Mouse (Mus musculus) midbrain, embryonic 14.5 days (tissue): Measurements from ENCODE around the gene Nop16. TPM values are rescaled to one million over a fixed set of nuclear protein-coding genes. Genes with fewer than 3 reads are reported as not detected.

Source experiments
- ATAC-seq: fragments of 200-750 bp; cut with Nextera tagmentation; 2 replicates; pipeline ENCODE4 v1.8.0; 2017; ENCODE audit warnings: moderate number of reproducible peaks, moderate library complexity; ENCODE audit not compliant: low FRiP score, low TSS enrichment
- DNase-seq: peaks from one replicate; pipeline ENCODE4 v3.0.0-alpha.2; 2015
- H3K27ac ChIP-seq: fragments of 300-500 bp; sonication (generic); replicated peaks from 2 replicates; pipeline ENCODE4 v1.5.1; 2014; ENCODE audit warnings: mild to moderate bottlenecking, low read depth, low read length, moderate library complexity
- H3K27me3 ChIP-seq: fragments of 300-500 bp; sonication (generic); 2 replicates; pipeline ENCODE4 v1.6.1; 2014; ENCODE audit warnings: low read length, control low read depth, mixed read lengths; ENCODE audit not compliant: control insufficient read depth, insufficient read depth
- H3K36me3 ChIP-seq: fragments of 300-500 bp; sonication (generic); 2 replicates; pipeline ENCODE4 v1.6.1; 2014; ENCODE audit warnings: low read length, control low read depth; ENCODE audit not compliant: control insufficient read depth, insufficient read depth
- H3K4me1 ChIP-seq: fragments of 300-500 bp; sonication (generic); 2 replicates; pipeline ENCODE4 v1.6.1; 2014; ENCODE audit warnings: mild to moderate bottlenecking, antibody characterized with exemption, low read length, control low read depth; ENCODE audit not compliant: control insufficient read depth, insufficient read depth
- H3K4me2 ChIP-seq: fragments of 300-500 bp; sonication (generic); 2 replicates; pipeline ENCODE4 v1.6.1; 2014; ENCODE audit warnings: mild to moderate bottlenecking, low read length, moderate library complexity
- H3K4me3 ChIP-seq: fragments of 300-500 bp; sonication (generic); replicated peaks from 2 replicates; pipeline ENCODE4 v1.5.1; 2014; ENCODE audit warnings: low read depth, low read length
- H3K9ac ChIP-seq: fragments of 300-500 bp; sonication (generic); replicated peaks from 2 replicates; pipeline ENCODE4 v1.6.1; 2014; ENCODE audit warnings: mild to moderate bottlenecking, low read length, moderate library complexity
- H3K9me3 ChIP-seq: fragments of 300-500 bp; sonication (generic); 2 replicates; pipeline ENCODE4 v1.6.1; 2016; ENCODE audit warnings: low read length, control low read depth, mixed read lengths; ENCODE audit not compliant: control insufficient read depth
- WGBS: fragments of 180-500 bp; shearing (Covaris S2); extraction: QIAGEN DNeasy Blood & Tissue Kit; methylation state at CpG from one replicate; pipeline ENCODE4 v1.1.7; 2014; 5-methylcytosine and 5-hydroxymethylcytosine counted together
- polyA plus RNA-seq: library from polyadenylated mRNA; unstranded; fragments of >200 nt; fragmentation: Nextera tagmentation; extraction: Ambion mirVana; gene quantifications from 2 replicates; pipeline ENCODE4 v1.2.1, GENCODE M21; 2014

The Nop16 gene
- 36.5 and 44.2 TPM in 2 replicates for polyA plus RNA-seq

DNA sequence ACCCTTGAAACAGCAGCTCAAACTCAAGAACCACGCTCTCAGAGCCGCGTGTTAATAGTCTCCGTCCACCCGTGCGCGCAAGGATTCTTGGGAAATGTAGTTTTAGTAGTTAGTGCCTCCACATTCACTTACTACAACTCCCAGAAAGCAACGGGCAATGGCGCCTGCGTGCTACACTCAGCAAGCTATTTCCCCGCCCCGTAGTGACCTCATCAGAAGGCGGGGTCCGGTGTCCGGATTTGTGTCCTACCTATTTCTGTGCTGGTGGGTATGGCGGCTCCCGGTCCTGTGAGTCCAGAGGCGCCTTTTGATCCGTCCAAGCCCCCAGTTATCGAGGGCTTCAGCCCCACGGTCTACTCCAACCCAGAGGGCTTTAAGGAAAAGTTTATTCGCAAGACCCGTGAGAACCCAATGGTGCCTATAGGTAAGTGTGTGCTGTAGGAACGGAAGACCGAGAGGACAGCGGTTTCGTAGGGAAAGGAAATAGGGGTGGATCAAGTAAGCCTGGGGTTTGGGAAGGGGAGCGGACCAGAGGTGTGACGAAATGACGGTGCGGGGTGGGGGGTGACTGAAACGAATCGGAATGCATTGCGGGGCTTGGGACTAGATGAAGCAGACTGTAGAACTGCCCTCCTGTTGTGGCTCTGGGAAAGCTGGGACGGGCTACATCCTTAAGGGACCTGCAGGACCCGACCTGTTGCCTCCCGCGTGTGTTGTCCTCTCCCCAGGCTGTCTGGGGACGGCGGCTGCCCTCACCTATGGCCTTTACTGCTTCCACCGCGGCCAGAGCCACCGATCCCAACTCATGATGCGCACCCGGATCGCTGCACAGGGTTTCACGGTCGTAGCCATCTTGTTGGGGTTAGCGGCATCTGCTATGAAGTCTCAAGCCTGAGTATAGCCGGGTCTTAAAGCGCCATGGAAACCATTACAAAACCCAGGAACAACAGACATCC, at the start of gene Nop16, which contains the start of gene Higd2a:
Gene Nop16 (minus strand): TSS at position 95 of the 956 bp plus-strand sequence.
Gene Higd2a (plus strand): TSS at position 212 of the 956 bp plus-strand sequence.
- peak within 1 kb of the TSS; percentile 91 for H3K27ac ChIP-seq

DNA sequence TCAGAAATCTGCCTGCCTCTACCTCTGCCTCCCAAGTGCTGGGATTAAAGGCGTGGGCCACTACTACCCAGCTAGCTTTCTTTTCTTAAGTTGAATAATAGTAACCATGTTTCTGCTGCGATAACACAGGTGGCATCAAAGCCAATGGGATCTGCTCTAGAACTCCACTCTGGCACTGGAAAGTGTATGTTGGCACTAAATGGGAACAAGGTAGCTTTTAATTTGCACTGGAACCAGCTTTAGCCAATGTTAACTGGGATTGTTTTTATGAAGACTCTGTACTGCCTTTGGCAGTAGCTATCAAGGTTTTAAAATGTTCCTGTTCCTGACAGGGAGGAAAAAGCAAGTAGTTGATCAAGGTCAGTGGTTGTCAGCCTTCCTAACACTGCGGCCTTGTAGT, 45.1 kb upstream of the Nop16 start:
- H3K36me3 ChIP-seq = peaks cover 27% of the 10 kb centered on the region
- H3K4me1 ChIP-seq = no peaks in the 10 kb centered on the region
- DNase-seq (no peak), ATAC-seq (no peak)
- H3K9me3 ChIP-seq = no peaks in the 10 kb centered on the region
- WGBS = 96% methylated on average over 3 of the region's 3 CpGs
- no peak overlapping the region for H3K27ac ChIP-seq
- H3K4me2 ChIP-seq = no peak overlapping the region
- no peaks in the 10 kb centered on the region for H3K27me3 ChIP-seq
- H3K4me3 ChIP-seq = no peak overlapping the region
- no peak overlapping the region for H3K9ac ChIP-seq

More for the DNA sequence above, at the start of gene Nop16, which contains the start of gene Higd2a:
- peak within 1 kb of the TSS; percentile 80 for H3K4me3 ChIP-seq
- peak within 1 kb of the TSS; percentile 74 for H3K4me2 ChIP-seq
- no peaks in the 10 kb centered on the region for H3K9me3 ChIP-seq
- H3K9ac ChIP-seq = peak within 1 kb of the TSS; percentile 91
- ATAC-seq (peak; percentile 97), DNase-seq (peak; percentile 99)
- peaks cover 19% of the 10 kb centered on the region for H3K4me1 ChIP-seq
- under 1% methylated on average over 51 of the region's 51 CpGs for WGBS
- H3K27me3 ChIP-seq = no peaks in the 10 kb centered on the region
- peaks cover 43% of the 10 kb centered on the region for H3K36me3 ChIP-seq

GRCm38 (mm10) chr13:54632731-54633277, 42.9 kb upstream of the Nop16 start:
- Histone ChIP-seq H3K36me3 (peaks cover 9% of the 10 kb centered on the region), H3K27ac (no peak overlapping the region), H3K9ac (no peak overlapping the region), H3K4me3 (no peak overlapping the region), H3K9me3 (no peaks in the 10 kb centered on the region), H3K27me3 (no peaks in the 10 kb centered on the region), H3K4me1 (no peaks in the 10 kb centered on the region), H3K4me2 (no peak overlapping the region)
- ATAC-seq (no peak), DNase-seq (no peak)
- WGBS = 85% methylated on average over 3 of the region's 3 CpGs

- ATAC-seq (no peak), DNase-seq (no peak)
- no peak overlapping the region for H3K9ac ChIP-seq
- H3K9me3 ChIP-seq = no peaks in the 10 kb centered on the region
- H3K4me1 ChIP-seq = no peaks in the 10 kb centered on the region
- no peak overlapping the region for H3K27ac ChIP-seq
- H3K36me3 ChIP-seq = peaks cover 8% of the 10 kb centered on the region; the same call in 1 of the 2 replicates
- no peak overlapping the region for H3K4me2 ChIP-seq
- H3K4me3 ChIP-seq = no peak overlapping the region
- 91% methylated on average over 4 of the region's 4 CpGs for WGBS
- H3K27me3 ChIP-seq = no peaks in the 10 kb centered on the region
Measured at GRCm38 (mm10) chr13:54629128-54629527, 39.2 kb upstream of the Nop16 start.

GRCm38 (mm10) chr13:54621960-54622521, 32.2 kb upstream of the Nop16 start:
- 1% methylated on average over 26 of the region's 27 CpGs for WGBS
- peak overlapping the region; percentile 74 for H3K4me2 ChIP-seq
- no peaks in the 10 kb centered on the region for H3K27me3 ChIP-seq
- peak overlapping the region; percentile 89 for H3K27ac ChIP-seq
- peaks cover 14% of the 10 kb centered on the region for H3K4me1 ChIP-seq
- no peaks in the 10 kb centered on the region for H3K36me3 ChIP-seq
- DNase-seq = no peak
- ATAC-seq = no peak; the same call in 1 of the 2 replicates
- H3K9ac ChIP-seq = peak overlapping the region; percentile 82
- H3K9me3 ChIP-seq = no peaks in the 10 kb centered on the region
- peak overlapping the region; percentile 88 for H3K4me3 ChIP-seq

DNA sequence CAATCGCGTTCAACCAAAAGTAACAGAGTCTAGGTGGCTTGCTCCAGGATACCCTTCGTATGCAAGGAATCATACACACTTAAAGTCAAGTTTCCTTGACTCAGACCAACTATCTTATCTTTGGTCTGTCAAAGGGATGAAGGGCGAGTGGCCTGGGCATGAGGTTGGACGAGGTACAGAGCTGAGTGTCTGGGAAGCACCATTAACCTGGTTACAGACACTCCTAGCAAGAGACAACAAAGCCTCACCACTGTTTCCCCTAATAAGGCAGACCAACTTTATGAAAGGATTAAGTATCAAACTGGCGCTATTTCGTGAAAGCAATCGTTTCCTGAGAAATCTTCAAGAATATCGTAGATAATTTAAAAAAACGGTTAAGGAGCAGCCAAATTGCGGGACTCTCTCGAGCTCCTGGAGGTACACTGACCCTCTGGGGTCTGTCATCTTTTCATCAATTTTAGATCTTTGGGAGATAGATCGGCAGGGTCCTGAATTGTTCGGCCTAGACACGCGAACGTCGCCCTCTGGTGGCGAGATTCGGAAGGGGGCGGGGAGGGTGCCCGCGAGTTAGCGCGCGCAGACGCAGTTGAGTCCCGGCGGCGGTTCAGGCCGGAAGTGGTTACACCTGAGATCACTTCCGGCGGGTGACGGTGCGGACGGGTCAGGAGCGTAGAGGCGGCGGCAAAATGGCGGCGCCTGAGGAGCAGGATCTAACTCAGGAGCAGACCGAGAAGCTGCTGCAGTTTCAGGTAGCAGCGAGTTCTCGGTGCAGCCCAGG, 31.5 kb upstream of the Nop16 start, which contains the start of gene Faf2:
Gene Faf2 (plus strand): TSS at position 630 of the 778 bp plus-strand sequence.
- 11% methylated on average over 44 of the region's 44 CpGs for WGBS

GRCm38 (mm10) chr13:54616998-54617397, 27.1 kb upstream of the Nop16 start:
- Histone ChIP-seq H3K4me2 (no peak overlapping the region), H3K9me3 (no peaks in the 10 kb centered on the region), H3K27me3 (no peaks in the 10 kb centered on the region), H3K4me1 (0 out of 2 replicates have a peak, but pooled peaks cover 3% of the 10 kb centered on the region), H3K4me3 (no peak overlapping the region), H3K9ac (no peak overlapping the region), H3K27ac (no peak overlapping the region), H3K36me3 (no peaks in the 10 kb centered on the region)
- DNase-seq (no peak), ATAC-seq (no peak)
- WGBS = 73% methylated on average over 6 of the region's 6 CpGs

More for the DNA sequence above, 31.5 kb upstream of the Nop16 start, which contains the start of gene Faf2:
- Histone ChIP-seq H3K4me1 (peaks cover 14% of the 10 kb centered on the region), H3K27ac (peak within 1 kb of the TSS; percentile 89), H3K4me3 (peak within 1 kb of the TSS; percentile 88), H3K9me3 (no peaks in the 10 kb centered on the region), H3K36me3 (no peaks in the 10 kb centered on the region), H3K27me3 (no peaks in the 10 kb centered on the region), H3K9ac (peak within 1 kb of the TSS; percentile 82), H3K4me2 (peak within 1 kb of the TSS; percentile 74)
- ATAC-seq (peak; percentile 99), DNase-seq (peak; percentile 99)

- no peak overlapping the region for H3K4me2 ChIP-seq
- no peak overlapping the region for H3K9ac ChIP-seq
- H3K36me3 ChIP-seq = no peaks in the 10 kb centered on the region
- DNase-seq = no peak
- no peaks in the 10 kb centered on the region for H3K27me3 ChIP-seq
- H3K27ac ChIP-seq = no peak overlapping the region
- H3K4me1 ChIP-seq = 0 out of 2 replicates have a peak, but pooled peaks cover 3% of the 10 kb centered on the region
- no peak for ATAC-seq
- H3K4me3 ChIP-seq = no peak overlapping the region
- 85% methylated on average over 8 of the region's 8 CpGs for WGBS
- H3K9me3 ChIP-seq = no peaks in the 10 kb centered on the region
Measured at GRCm38 (mm10) chr13:54616307-54616706, 26.4 kb upstream of the Nop16 start.
